Mouse (Mus musculus): ENCODE measurements around the gene Psmd7. TPM values are rescaled to one million over a fixed set of nuclear protein-coding genes. Genes with fewer than 3 reads are reported as not detected.

The Psmd7 gene
- total RNA-seq (2023) = 10 to 100 TPM; 50.9 to 53.0 TPM

GRCm38 (mm10) chr8:107587995-107588780 lies at the start of gene Psmd7:
Gene Psmd7 (minus strand): TSS chr8:107588464.

Other genes starting within 250 kb of the Psmd7 start
- gene Nqo1, start 185.3 kb downstream of the Psmd7 start, total RNA-seq (2023) = under 1 TPM; 0.58 to 0.86 TPM
- 10 to 100 TPM; 73.7 to 83.7 TPM for gene Nob1, start 163.4 kb downstream of the Psmd7 start, total RNA-seq (2023)
- 100 to 1,000 TPM in 1 of 2 experiments, 10 to 100 TPM in 1; 88.7 to 103 TPM for gene Wwp2, start 152.1 kb downstream of the Psmd7 start, total RNA-seq (2023)